Mouse (Mus musculus): ENCODE measurements around the gene Pgls.

- TF ChIP-seq CTCF (IDR thresholded peaks at IDR 0.05; ENCODE audit: low read depth, low read length) (no peak), POLR2A (IDR thresholded peaks at IDR 0.05; ENCODE audit: extremely low read depth, insufficient read depth, low read length) (no peak)
These were observed 959 bp upstream of the Pgls start for GRCm38 (mm10) chr8:71591017-71591416.

Data from liver, adult 2 months (tissue).